Mouse (Mus musculus) embryonic facial prominence, embryonic 15.5 days (tissue): Measurements from ENCODE around the gene Elovl7. TPM values are rescaled to one million over a fixed set of nuclear protein-coding genes. Genes with fewer than 3 reads are reported as not detected.

Source experiments
- ATAC-seq: fragments of 200-750 bp; cut with Nextera tagmentation; 2 replicates; pipeline ENCODE4 v1.8.0; 2017; ENCODE audit warnings: low read depth, moderate TSS enrichment; ENCODE audit not compliant: insufficient number of reproducible peaks, low FRiP score, low TSS enrichment
- H3K27ac ChIP-seq: fragments of 300-500 bp; sonication (generic); replicated peaks from 2 replicates; pipeline ENCODE4 v1.5.1; 2015; ENCODE audit warnings: mild to moderate bottlenecking, inconsistent platforms
- H3K27me3 ChIP-seq: fragments of 300-500 bp; sonication (generic); 2 replicates; pipeline ENCODE4 v1.6.1; 2015; ENCODE audit warnings: inconsistent platforms
- H3K36me3 ChIP-seq: fragments of 300-500 bp; sonication (generic); 2 replicates; pipeline ENCODE4 v1.6.1; 2015; ENCODE audit warnings: mild to moderate bottlenecking, inconsistent platforms
- H3K4me1 ChIP-seq: fragments of 300-500 bp; sonication (generic); 2 replicates; pipeline ENCODE4 v1.6.1; 2015; ENCODE audit warnings: inconsistent platforms
- H3K4me2 ChIP-seq: fragments of 300-500 bp; sonication (generic); replicated peaks from 2 replicates; pipeline ENCODE4 v1.6.1; 2015; ENCODE audit warnings: mild to moderate bottlenecking, inconsistent platforms
- H3K4me3 ChIP-seq: fragments of 300-500 bp; sonication (generic); replicated peaks from 2 replicates; pipeline ENCODE4 v1.5.1; 2015; ENCODE audit warnings: mild to moderate bottlenecking, inconsistent platforms
- H3K9ac ChIP-seq: fragments of 300-500 bp; sonication (generic); 2 replicates; pipeline ENCODE4 v1.6.1; 2015; ENCODE audit warnings: inconsistent platforms
- H3K9me3 ChIP-seq: fragments of 300-500 bp; sonication (generic); replicated peaks from 2 replicates; pipeline ENCODE4 v1.6.1; 2016; ENCODE audit warnings: inconsistent platforms
- WGBS: fragments of 180-500 bp; shearing (Covaris S2); methylation state at CpG from one replicate; pipeline ENCODE4 v1.1.7; 2015; 5-methylcytosine and 5-hydroxymethylcytosine counted together
- polyA plus RNA-seq: library from polyadenylated mRNA; unstranded; fragments of >200 nt; fragmentation: Nextera tagmentation; extraction: Ambion mirVana; gene quantifications from 2 replicates; pipeline ENCODE4 v1.2.1, GENCODE M21; 2015

The Elovl7 gene
- polyA plus RNA-seq, 1 experiment from 2014 or later: 12.3 TPM

GRCm38 (mm10) chr13:108245086-108245697, 31.0 kb downstream of the Elovl7 start:
- Histone ChIP-seq H3K4me2 (no peak overlapping the region), H3K36me3 (no peaks in the 10 kb centered on the region), H3K4me3 (no peak overlapping the region), H3K27ac (no peak overlapping the region), H3K4me1 (no peaks in the 10 kb centered on the region), H3K9ac (no peak overlapping the region), H3K27me3 (no peaks in the 10 kb centered on the region), H3K9me3 (no peaks in the 10 kb centered on the region)
- WGBS: 59% methylated on average over 11 of the region's 11 CpGs
- ATAC-seq: no peak

GRCm38 (mm10) chr13:108251106-108251505, 36.9 kb downstream of the Elovl7 start:
- Histone ChIP-seq H3K4me3 (no peak overlapping the region), H3K27me3 (no peaks in the 10 kb centered on the region), H3K4me1 (no peaks in the 10 kb centered on the region), H3K36me3 (no peaks in the 10 kb centered on the region), H3K27ac (no peak overlapping the region), H3K9ac (no peak overlapping the region), H3K9me3 (no peaks in the 10 kb centered on the region), H3K4me2 (no peak overlapping the region)
- WGBS: 57% methylated on average over 5 of the region's 5 CpGs
- ATAC-seq: no peak

- Histone ChIP-seq H3K4me2 (no peak overlapping the region), H3K9me3 (no peaks in the 10 kb centered on the region), H3K36me3 (no peaks in the 10 kb centered on the region), H3K27me3 (no peaks in the 10 kb centered on the region), H3K4me1 (no peaks in the 10 kb centered on the region), H3K27ac (no peak overlapping the region), H3K9ac (no peak overlapping the region), H3K4me3 (no peak overlapping the region)
- WGBS: 85% methylated on average over 5 of the region's 5 CpGs
- ATAC-seq: no peak
These were observed 39.8 kb downstream of the Elovl7 start for GRCm38 (mm10) chr13:108253977-108254376.

- no peak overlapping the region for H3K4me2 ChIP-seq
- H3K27me3 ChIP-seq: no peaks in the 10 kb centered on the region
- no peak for ATAC-seq
- H3K4me1 ChIP-seq: no peaks in the 10 kb centered on the region
- H3K9ac ChIP-seq: no peak overlapping the region
- no peak overlapping the region for H3K4me3 ChIP-seq
- no peaks in the 10 kb centered on the region for H3K36me3 ChIP-seq
- H3K27ac ChIP-seq: no peak overlapping the region
- 57% methylated on average over 8 of the region's 8 CpGs for WGBS
- no peaks in the 10 kb centered on the region for H3K9me3 ChIP-seq
These were observed 48.8 kb downstream of the Elovl7 start for GRCm38 (mm10) chr13:108263042-108263441.

GRCm38 (mm10) chr13:108265394-108265793, 51.2 kb downstream of the Elovl7 start:
- Histone ChIP-seq H3K9ac (no peak overlapping the region), H3K36me3 (no peaks in the 10 kb centered on the region), H3K4me1 (no peaks in the 10 kb centered on the region), H3K4me3 (no peak overlapping the region), H3K9me3 (no peaks in the 10 kb centered on the region), H3K27me3 (no peaks in the 10 kb centered on the region), H3K27ac (no peak overlapping the region), H3K4me2 (no peak overlapping the region)
- WGBS: 51% methylated on average over 4 of the region's 4 CpGs
- ATAC-seq: no peak

GRCm38 (mm10) chr13:108267841-108268634, 53.8 kb downstream of the Elovl7 start:
- Histone ChIP-seq H3K27me3 (no peaks in the 10 kb centered on the region), H3K4me1 (no peaks in the 10 kb centered on the region), H3K4me2 (no peak overlapping the region), H3K27ac (no peak overlapping the region), H3K36me3 (no peaks in the 10 kb centered on the region), H3K4me3 (no peak overlapping the region), H3K9me3 (no peaks in the 10 kb centered on the region), H3K9ac (no peak overlapping the region)
- ATAC-seq: no peak
- 70% methylated on average over 9 of the region's 9 CpGs for WGBS

- H3K4me1 ChIP-seq: no peaks in the 10 kb centered on the region
- H3K4me3 ChIP-seq: no peak overlapping the region
- H3K27ac ChIP-seq: no peak overlapping the region
- 58% methylated on average over 7 of the region's 7 CpGs for WGBS
- no peak overlapping the region for H3K9ac ChIP-seq
- H3K4me2 ChIP-seq: no peak overlapping the region
- no peaks in the 10 kb centered on the region for H3K9me3 ChIP-seq
- no peak for ATAC-seq
- no peaks in the 10 kb centered on the region for H3K36me3 ChIP-seq
- no peaks in the 10 kb centered on the region for H3K27me3 ChIP-seq
These were observed 57.4 kb downstream of the Elovl7 start for GRCm38 (mm10) chr13:108271458-108272148.

- Histone ChIP-seq H3K4me2 (no peak overlapping the region), H3K9me3 (no peaks in the 10 kb centered on the region), H3K27me3 (no peaks in the 10 kb centered on the region), H3K9ac (no peak overlapping the region), H3K36me3 (no peaks in the 10 kb centered on the region), H3K27ac (no peak overlapping the region), H3K4me3 (no peak overlapping the region), H3K4me1 (no peaks in the 10 kb centered on the region)
- 59% methylated on average over 8 of the region's 8 CpGs for WGBS
- no peak for ATAC-seq
These were observed 58.1 kb downstream of the Elovl7 start for GRCm38 (mm10) chr13:108272332-108272731.

- Histone ChIP-seq H3K27ac (no peak overlapping the region), H3K36me3 (no peaks in the 10 kb centered on the region), H3K9ac (no peak overlapping the region), H3K4me3 (no peak overlapping the region), H3K9me3 (no peaks in the 10 kb centered on the region), H3K4me1 (no peaks in the 10 kb centered on the region), H3K4me2 (no peak overlapping the region), H3K27me3 (no peaks in the 10 kb centered on the region)
- ATAC-seq: no peak
- 62% methylated on average over 15 of the region's 15 CpGs for WGBS
These were observed 58.8 kb downstream of the Elovl7 start for GRCm38 (mm10) chr13:108273034-108273433.

- Histone ChIP-seq H3K4me2 (no peak overlapping the region), H3K27ac (no peak overlapping the region), H3K27me3 (no peaks in the 10 kb centered on the region), H3K4me1 (no peaks in the 10 kb centered on the region), H3K9ac (no peak overlapping the region), H3K36me3 (no peaks in the 10 kb centered on the region), H3K4me3 (no peak overlapping the region), H3K9me3 (no peaks in the 10 kb centered on the region)
- WGBS: 51% methylated on average over 5 of the region's 5 CpGs
- ATAC-seq: no peak
These were observed 59.3 kb downstream of the Elovl7 start for GRCm38 (mm10) chr13:108273456-108273855.

- 15% methylated on average over 1 of the region's 1 CpGs for WGBS
- no peaks in the 10 kb centered on the region for H3K27me3 ChIP-seq
- H3K36me3 ChIP-seq: no peaks in the 10 kb centered on the region
- no peak overlapping the region for H3K9ac ChIP-seq
- no peak overlapping the region for H3K27ac ChIP-seq
- H3K4me1 ChIP-seq: no peaks in the 10 kb centered on the region
- no peak overlapping the region for H3K4me2 ChIP-seq
- H3K4me3 ChIP-seq: no peak overlapping the region
- ATAC-seq: no peak
- H3K9me3 ChIP-seq: no peaks in the 10 kb centered on the region
These were observed 62.4 kb downstream of the Elovl7 start for GRCm38 (mm10) chr13:108276561-108276960.
